Mouse (Mus musculus): ENCODE results near the gene Mns1. TPM values are rescaled to one million over a fixed set of nuclear protein-coding genes. Genes with fewer than 3 reads are reported as not detected.

The Mns1 gene
- polyA plus RNA-seq, 1 experiment from 2014 or later, result 28.6 TPM

- Histone ChIP-seq H3K36me3 (peaks cover 26% of the 10 kb centered on the region), H3K4me2 (replicated peaks) (no peak overlapping the region), H3K9ac (no peak overlapping the region), H3K4me1 (no peaks in the 10 kb centered on the region), H3K27me3 (replicated peaks) (no peaks in the 10 kb centered on the region), H3K4me3 (no peak overlapping the region), H3K9me3 (no peaks in the 10 kb centered on the region), H3K27ac (no peak overlapping the region)
- no peak for ATAC-seq (ENCODE audit: low FRiP score, low read depth)
- WGBS, result 86% methylated on average over 3 of the region's 3 CpGs
These were observed 23.0 kb downstream of the Mns1 start for GRCm38 (mm10) chr9:72460767-72461166.

- no peak for ATAC-seq (ENCODE audit: low FRiP score, low read depth)
- H3K27ac ChIP-seq, result no peak overlapping the region
- peaks cover 22% of the 10 kb centered on the region for H3K36me3 ChIP-seq
- H3K4me3 ChIP-seq, result no peak overlapping the region
- H3K9ac ChIP-seq, result no peak overlapping the region
- H3K4me2 ChIP-seq (replicated peaks), result no peak overlapping the region
- no peaks in the 10 kb centered on the region for H3K27me3 ChIP-seq (replicated peaks)
- whole genome bisulfite sequencing, result 99% methylated on average over 2 of the region's 2 CpGs
- H3K4me1 ChIP-seq, result no peaks in the 10 kb centered on the region
- no peaks in the 10 kb centered on the region for H3K9me3 ChIP-seq
These were observed 24.6 kb downstream of the Mns1 start for GRCm38 (mm10) chr9:72462427-72462826.

GRCm38 (mm10) chr9:72464806-72465205 is 27.0 kb downstream of the Mns1 start:
- no peak overlapping the region for H3K9ac ChIP-seq
- no peaks in the 10 kb centered on the region for H3K27me3 ChIP-seq (replicated peaks)
- no peak overlapping the region for H3K4me3 ChIP-seq
- 85% methylated on average over 1 of the region's 1 CpGs for WGBS
- H3K36me3 ChIP-seq, result peaks cover 15% of the 10 kb centered on the region
- no peaks in the 10 kb centered on the region for H3K9me3 ChIP-seq
- H3K4me1 ChIP-seq, result no peaks in the 10 kb centered on the region
- H3K27ac ChIP-seq, result no peak overlapping the region
- H3K4me2 ChIP-seq (replicated peaks), result no peak overlapping the region
- ATAC-seq (ENCODE audit: low FRiP score, low read depth), result no peak

- H3K36me3 ChIP-seq, result peaks cover 17% of the 10 kb centered on the region
- H3K27me3 ChIP-seq (replicated peaks), result no peaks in the 10 kb centered on the region
- ATAC-seq (ENCODE audit: low FRiP score, low read depth), result no peak
- no peak overlapping the region for H3K4me2 ChIP-seq (replicated peaks)
- H3K4me1 ChIP-seq, result no peaks in the 10 kb centered on the region
- no peak overlapping the region for H3K4me3 ChIP-seq
- no peak overlapping the region for H3K9ac ChIP-seq
- no peak overlapping the region for H3K27ac ChIP-seq
- H3K9me3 ChIP-seq, result no peaks in the 10 kb centered on the region
- 92% methylated on average over 4 of the region's 4 CpGs for WGBS
These were observed 28.0 kb downstream of the Mns1 start for GRCm38 (mm10) chr9:72465754-72466181.

GRCm38 (mm10) chr9:72467551-72468407 is 30.0 kb downstream of the Mns1 start:
- Histone ChIP-seq H3K27me3 (replicated peaks) (no peaks in the 10 kb centered on the region), H3K4me1 (no peaks in the 10 kb centered on the region), H3K9me3 (no peaks in the 10 kb centered on the region), H3K9ac (no peak overlapping the region), H3K27ac (no peak overlapping the region), H3K36me3 (peaks cover 20% of the 10 kb centered on the region), H3K4me2 (replicated peaks) (no peak overlapping the region), H3K4me3 (no peak overlapping the region)
- no peak for ATAC-seq (ENCODE audit: low FRiP score, low read depth)
- WGBS, result 69% methylated on average over 11 of the region's 11 CpGs

- Histone ChIP-seq H3K4me1 (no peaks in the 10 kb centered on the region), H3K27me3 (replicated peaks) (no peaks in the 10 kb centered on the region), H3K4me3 (no peak overlapping the region), H3K9me3 (no peaks in the 10 kb centered on the region), H3K27ac (no peak overlapping the region), H3K9ac (no peak overlapping the region), H3K36me3 (peaks cover 29% of the 10 kb centered on the region), H3K4me2 (replicated peaks) (no peak overlapping the region)
- 93% methylated on average over 10 of the region's 10 CpGs for WGBS
- no peak for ATAC-seq (ENCODE audit: low FRiP score, low read depth)
These were observed 30.8 kb downstream of the Mns1 start for GRCm38 (mm10) chr9:72468616-72469015.

GRCm38 (mm10) chr9:72469851-72470250 is 32.0 kb downstream of the Mns1 start:
- Histone ChIP-seq H3K27me3 (replicated peaks) (no peaks in the 10 kb centered on the region), H3K36me3 (peaks cover 38% of the 10 kb centered on the region), H3K9me3 (no peaks in the 10 kb centered on the region), H3K4me1 (no peaks in the 10 kb centered on the region), H3K27ac (no peak overlapping the region), H3K4me3 (no peak overlapping the region), H3K9ac (no peak overlapping the region), H3K4me2 (replicated peaks) (no peak overlapping the region)
- WGBS, result 100% methylated on average over 1 of the region's 1 CpGs
- ATAC-seq (ENCODE audit: low FRiP score, low read depth), result no peak

- Histone ChIP-seq H3K27me3 (replicated peaks) (no peaks in the 10 kb centered on the region), H3K36me3 (peaks cover 58% of the 10 kb centered on the region), H3K4me3 (no peak overlapping the region), H3K4me2 (replicated peaks) (no peak overlapping the region), H3K27ac (no peak overlapping the region), H3K4me1 (no peaks in the 10 kb centered on the region), H3K9me3 (no peaks in the 10 kb centered on the region), H3K9ac (no peak overlapping the region)
- 92% methylated on average over 9 of the region's 9 CpGs for WGBS
- ATAC-seq (ENCODE audit: low FRiP score, low read depth), result no peak
These were observed 37.7 kb downstream of the Mns1 start for GRCm38 (mm10) chr9:72475511-72475910.

- Histone ChIP-seq H3K4me2 (replicated peaks) (no peak overlapping the region), H3K27me3 (replicated peaks) (no peaks in the 10 kb centered on the region), H3K36me3 (peaks cover 50% of the 10 kb centered on the region), H3K27ac (no peak overlapping the region), H3K9ac (no peak overlapping the region), H3K9me3 (no peaks in the 10 kb centered on the region), H3K4me3 (no peak overlapping the region), H3K4me1 (no peaks in the 10 kb centered on the region)
- ATAC-seq (ENCODE audit: low FRiP score, low read depth), result no peak
- WGBS, result 68% methylated on average over 6 of the region's 6 CpGs
These were observed 39.5 kb downstream of the Mns1 start for GRCm38 (mm10) chr9:72477306-72477705.

GRCm38 (mm10) chr9:72479276-72479675 is 41.5 kb downstream of the Mns1 start:
- Histone ChIP-seq H3K9ac (no peak overlapping the region), H3K9me3 (no peaks in the 10 kb centered on the region), H3K36me3 (peaks cover 40% of the 10 kb centered on the region), H3K4me1 (no peaks in the 10 kb centered on the region), H3K27me3 (replicated peaks) (no peaks in the 10 kb centered on the region), H3K27ac (no peak overlapping the region), H3K4me2 (replicated peaks) (no peak overlapping the region), H3K4me3 (no peak overlapping the region)
- ATAC-seq (ENCODE audit: low FRiP score, low read depth), result no peak
- 81% methylated on average over 1 of the region's 1 CpGs for WGBS

GRCm38 (mm10) chr9:72488523-72488922 is 50.7 kb downstream of the Mns1 start:
- Histone ChIP-seq H3K27ac (no peak overlapping the region), H3K4me1 (peaks cover 12% of the 10 kb centered on the region; the same call in 1 of the 2 replicates)
- no peak for ATAC-seq (ENCODE audit: low FRiP score, low read depth)

GRCm38 (mm10) chr9:72489131-72489530 is 51.3 kb downstream of the Mns1 start:
- WGBS, result 95% methylated on average over 5 of the region's 5 CpGs
- H3K27me3 ChIP-seq (replicated peaks), result no peaks in the 10 kb centered on the region
- H3K9ac ChIP-seq, result no peak overlapping the region
- H3K4me2 ChIP-seq (replicated peaks), result no peak overlapping the region
- ATAC-seq (ENCODE audit: low FRiP score, low read depth), result no peak
- H3K27ac ChIP-seq, result no peak overlapping the region
- no peaks in the 10 kb centered on the region for H3K9me3 ChIP-seq
- H3K4me3 ChIP-seq, result no peak overlapping the region
- peaks cover 12% of the 10 kb centered on the region; the same call in 1 of the 2 replicates for H3K4me1 ChIP-seq
- H3K36me3 ChIP-seq, result peaks cover 19% of the 10 kb centered on the region

More at GRCm38 (mm10) chr9:72488523-72488922, 50.7 kb downstream of the Mns1 start:
- peaks cover 22% of the 10 kb centered on the region for H3K36me3 ChIP-seq
- H3K27me3 ChIP-seq (replicated peaks), result no peaks in the 10 kb centered on the region
- H3K9ac ChIP-seq, result no peak overlapping the region
- no peaks in the 10 kb centered on the region for H3K9me3 ChIP-seq
- H3K4me3 ChIP-seq, result no peak overlapping the region
- H3K4me2 ChIP-seq (replicated peaks), result no peak overlapping the region

All from neural tube, embryonic 12.5 days (tissue).